Mouse (Mus musculus) brain, embryonic 18.5 days (tissue): ENCODE data around the gene Gm33815.
"Not testable (repeated sequence)": the region's sequence is repeated elsewhere in the genome, so short reads cannot be mapped to it uniquely, and the experiment has no call there.

ENCODE experiments used
- DNase-seq: peaks from one replicate; pipeline ENCODE4 v3.0.0-alpha.2; 2012; ENCODE audit warnings: low read depth, low spot score

The Gm33815 gene

GRCm38 (mm10) chrY:69320832-69321231 is at the start of gene Gm33815:
Gene Gm33815 (plus strand): TSS chrY:69321132.
- not testable (repeated sequence) for DNase-seq
